Mouse (Mus musculus) ES-Bruce4 (cell line): ENCODE data around the gene Usp47.

Experiments used
- CTCF ChIP-seq: IDR thresholded peaks from one replicate; pipeline ENCODE4 v1.8.1; 2011; ENCODE audit warnings: low read depth, low read length
- EP300 ChIP-seq: IDR thresholded peaks from 2 replicates; pipeline ENCODE4 v1.6.1; 2011; ENCODE audit warnings: low read depth, low read length; ENCODE audit not compliant: insufficient read depth
- POLR2A ChIP-seq: IDR thresholded peaks from one replicate; pipeline ENCODE4 v1.8.1; 2011; ENCODE audit warnings: low read length; ENCODE audit not compliant: insufficient read depth

DNA sequence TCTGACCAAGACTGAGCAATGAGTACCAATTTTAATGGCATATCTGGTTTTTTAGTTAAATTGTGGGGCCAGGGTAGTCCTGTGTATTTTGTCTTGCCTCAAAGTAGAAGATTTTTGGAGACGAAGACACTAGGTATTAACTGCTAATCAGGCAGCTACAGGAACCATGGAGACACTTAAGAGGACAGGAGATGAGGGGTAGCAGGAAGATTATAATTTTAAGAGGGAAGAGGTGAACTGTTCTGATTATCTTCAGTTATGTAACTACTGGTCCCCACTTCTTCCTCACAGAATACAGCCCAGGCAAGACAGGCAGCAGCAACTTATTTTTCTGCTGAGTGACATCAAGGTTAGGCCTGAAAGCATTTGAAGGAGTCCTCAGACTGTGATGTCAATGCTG is 21.9 kb downstream of the Usp47 start:
- TF ChIP-seq POLR2A (no peak), CTCF (no peak), EP300 (no peak)
